Mouse (Mus musculus) forebrain, postnatal 0 days (tissue): Measurements from ENCODE around the gene Ptprh. TPM values are rescaled to one million over a fixed set of nuclear protein-coding genes. Genes with fewer than 3 reads are reported as not detected.
"Not testable (repeated sequence)": the region's sequence is repeated elsewhere in the genome, so short reads cannot be mapped to it uniquely, and the experiment has no call there.

Experiments used
- ATAC-seq: fragments of 200-750 bp; cut with Nextera tagmentation; 2 replicates; pipeline ENCODE4 v1.8.0; 2017; ENCODE audit warnings: mild to moderate bottlenecking, moderate library complexity
- DNase-seq: peaks from one replicate; pipeline ENCODE4 v3.0.0-alpha.2; 2015
- H3K27ac ChIP-seq: fragments of 300-500 bp; sonication (generic); 2 replicates; pipeline ENCODE4 v1.5.1; 2014; ENCODE audit warnings: low read depth, mild to moderate bottlenecking, antibody characterized with exemption, low read length, moderate library complexity, mixed read lengths
- H3K27me3 ChIP-seq: fragments of 300-500 bp; sonication (generic); 2 replicates; pipeline ENCODE4 v1.6.1; 2014; ENCODE audit warnings: mild to moderate bottlenecking, low read length, mixed read lengths; ENCODE audit not compliant: insufficient read depth
- H3K36me3 ChIP-seq: fragments of 300-500 bp; sonication (generic); 2 replicates; pipeline ENCODE4 v1.6.1; 2014; ENCODE audit warnings: mild to moderate bottlenecking, moderate library complexity; ENCODE audit not compliant: insufficient read depth
- H3K4me1 ChIP-seq: fragments of 300-500 bp; sonication (generic); 2 replicates; pipeline ENCODE4 v1.6.1; 2014; ENCODE audit warnings: antibody characterized with exemption; ENCODE audit not compliant: insufficient read depth
- H3K4me2 ChIP-seq: fragments of 300-500 bp; sonication (generic); 2 replicates; pipeline ENCODE4 v1.6.1; 2014; ENCODE audit warnings: low read depth, mild to moderate bottlenecking, moderate library complexity
- H3K4me3 ChIP-seq: fragments of 300-500 bp; sonication (generic); 2 replicates; pipeline ENCODE4 v1.5.1; 2014; ENCODE audit warnings: low read depth, low read length, mixed read lengths
- H3K9ac ChIP-seq: fragments of 300-500 bp; sonication (generic); 2 replicates; pipeline ENCODE4 v1.6.1; 2014; ENCODE audit warnings: mild to moderate bottlenecking
- H3K9me3 ChIP-seq: fragments of 300-500 bp; sonication (generic); 2 replicates; pipeline ENCODE4 v1.6.1; 2016; ENCODE audit warnings: low read length
- CTCF ChIP-seq: sonication (generic); IDR thresholded peaks from 2 replicates; pipeline ENCODE4 v1.5.1; 2016; ENCODE audit warnings: antibody characterized with exemption, control low read depth, low read depth
- WGBS: fragments of 180-500 bp; shearing (Covaris S2); extraction: QIAGEN DNeasy Blood & Tissue Kit; methylation state at CpG from one replicate; pipeline ENCODE4 v1.1.7; 2014; 5-methylcytosine and 5-hydroxymethylcytosine counted together
- polyA plus RNA-seq: library from polyadenylated mRNA; unstranded; fragments of >200 nt; fragmentation: Nextera tagmentation; extraction: Ambion mirVana; gene quantifications from 2 replicates; pipeline ENCODE4 v1.2.1, GENCODE M21; 2015
- total RNA-seq: library from RNA; depleted of rRNA; stranded (reverse); fragments of >200 nt; gene quantifications from 2 replicates; pipeline ENCODE4 v1.2.3, GENCODE M21; 2014

The Ptprh gene
- total and polyA plus RNA-seq, 2 experiments from 2014 or later = 1.1 to 2.9 TPM

GRCm38 (mm10) chr7:4526341-4527301 lies 77.2 kb downstream of the Ptprh start:
- 20% methylated on average over 40 of the region's 40 CpGs for WGBS
- peak; percentile 93 for DNase-seq
- ATAC-seq = peak; percentile 97
- Histone ChIP-seq H3K4me2 (peak overlapping the region; percentile 54), H3K4me3 (peak overlapping the region; percentile 29), H3K9ac (peak overlapping the region; percentile 36), H3K27ac (peak overlapping the region; percentile 54; the same call in 1 of the 2 replicates), H3K27me3 (no peaks in the 10 kb centered on the region), H3K36me3 (no peaks in the 10 kb centered on the region), H3K4me1 (0 out of 2 replicates have a peak, but pooled peaks cover 3% of the 10 kb centered on the region), H3K9me3 (no peaks in the 10 kb centered on the region)
- TF ChIP-seq CTCF = peak; percentile 83

- H3K9me3 ChIP-seq, H3K27me3 ChIP-seq, H3K4me1 ChIP-seq, H3K27ac ChIP-seq, H3K4me3 ChIP-seq, H3K4me2 ChIP-seq, H3K9ac ChIP-seq, H3K36me3 ChIP-seq: not testable (repeated sequence)
- 63% methylated on average over 15 of the region's 15 CpGs for WGBS
- DNase-seq = peak; percentile 84
- peak; percentile 78 for TF ChIP-seq CTCF
- peak; percentile 28; the same call in 1 of the 2 replicates for ATAC-seq
These were observed 79.5 kb downstream of the Ptprh start, which contains the start of gene Tnni3 for GRCm38 (mm10) chr7:4524212-4524922. Gene Tnni3, minus strand, starts transcription at chr7:4524229.

GRCm38 (mm10) chr7:4523205-4524130 lies 80.4 kb downstream of the Ptprh start:
- TF ChIP-seq CTCF = no peak
- ATAC-seq = no peak
- 92% methylated on average over 33 of the region's 33 CpGs for WGBS

GRCm38 (mm10) chr7:4522292-4522691 lies 81.5 kb downstream of the Ptprh start:
- Histone ChIP-seq H3K27me3 (peaks cover 7% of the 10 kb centered on the region; the same call in 1 of the 2 replicates), H3K9me3 (no peaks in the 10 kb centered on the region), H3K4me3 (no peak overlapping the region), H3K36me3 (no peaks in the 10 kb centered on the region), H3K4me1 (peaks cover 3% of the 10 kb centered on the region; the same call in 1 of the 2 replicates), H3K4me2 (no peak overlapping the region), H3K9ac (no peak overlapping the region), H3K27ac (no peak overlapping the region)
- WGBS = 86% methylated on average over 6 of the region's 6 CpGs
- no peak for ATAC-seq
- TF ChIP-seq CTCF = no peak
- DNase-seq = no peak

More at GRCm38 (mm10) chr7:4523205-4524130, 80.4 kb downstream of the Ptprh start:
- H3K27ac ChIP-seq = no peak overlapping the region
- DNase-seq = no peak
- H3K27me3 ChIP-seq = peaks cover 7% of the 10 kb centered on the region; the same call in 1 of the 2 replicates
- H3K4me1 ChIP-seq = peaks cover 3% of the 10 kb centered on the region; the same call in 1 of the 2 replicates
- no peak overlapping the region for H3K4me2 ChIP-seq
- H3K9ac ChIP-seq = no peak overlapping the region
- H3K36me3 ChIP-seq = no peaks in the 10 kb centered on the region
- H3K9me3 ChIP-seq = no peaks in the 10 kb centered on the region
- H3K4me3 ChIP-seq = no peak overlapping the region

GRCm38 (mm10) chr7:4521231-4522003 lies 82.4 kb downstream of the Ptprh start:
- WGBS = 33% methylated on average over 32 of the region's 32 CpGs

More at GRCm38 (mm10) chr7:4521231-4522003, 82.4 kb downstream of the Ptprh start:
- Histone ChIP-seq H3K36me3 (no peaks in the 10 kb centered on the region), H3K4me2 (peak overlapping the region; percentile 44), H3K9me3 (no peaks in the 10 kb centered on the region), H3K9ac (no peak overlapping the region), H3K4me1 (no peaks in the 10 kb centered on the region; the same call in 1 of the 2 replicates), H3K4me3 (peak overlapping the region; percentile 30), H3K27ac (no peak overlapping the region), H3K27me3 (peaks cover 7% of the 10 kb centered on the region; the same call in 1 of the 2 replicates)
- ATAC-seq (0 out of 2 replicates have a peak, but pooled peaks have one; percentile 11), DNase-seq (no peak)
- no peak for TF ChIP-seq CTCF
